Mouse (Mus musculus) thymus, adult 18-20 months (tissue): Measurements from ENCODE around the gene 4931429L15Rik.

Source experiments
- DNase-seq, 2 experiments: peaks; one replicate each; pipeline ENCODE4 v3.0.0; 2022; ENCODE audit warnings: mixed read lengths in 2 of 2

4931429L15Rik gene

DNA sequence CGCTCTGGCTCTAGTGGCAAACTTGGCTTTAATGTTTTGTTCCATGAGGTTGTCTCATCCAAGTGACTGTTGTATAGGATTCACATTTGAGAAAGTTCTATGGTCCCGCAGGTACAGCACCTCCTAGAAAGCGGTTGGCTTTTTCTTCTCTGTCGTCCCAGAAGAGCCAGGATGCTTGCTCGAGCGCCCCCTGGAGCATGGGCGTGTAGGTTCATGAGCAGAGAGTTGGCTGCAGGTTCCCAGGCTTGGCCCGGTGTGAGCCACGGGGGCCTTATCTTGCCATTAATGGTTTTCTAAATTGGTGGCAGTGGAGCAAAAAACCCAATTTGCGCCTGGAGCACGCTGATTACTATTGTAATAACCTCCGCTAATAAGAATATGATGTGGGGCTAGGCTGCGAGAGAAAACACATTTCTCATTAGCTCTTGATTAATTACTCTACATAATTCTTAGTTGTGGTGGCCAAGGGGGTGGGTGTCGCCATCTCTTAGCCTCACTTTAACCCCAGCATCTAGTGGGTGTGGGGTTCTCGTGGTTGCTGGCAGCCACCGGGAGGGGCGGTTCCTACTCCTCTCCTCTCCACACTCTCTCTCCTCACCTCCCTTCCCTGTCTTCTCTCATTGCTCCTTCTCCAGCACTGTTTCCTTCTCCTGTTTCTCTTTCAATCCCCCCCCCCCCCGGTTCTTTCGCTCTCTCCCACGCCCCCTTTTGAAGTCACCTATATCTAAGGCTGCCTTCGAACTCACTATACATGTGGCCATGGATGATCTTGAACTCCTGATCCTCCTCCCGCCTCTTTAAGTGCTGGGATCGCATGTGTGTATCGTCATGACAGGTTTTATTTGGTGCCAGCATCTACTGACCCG lies 8.2 kb upstream of the 4931429L15Rik start:
- no peak for DNase-seq

- no peak for DNase-seq
These were observed 7.1 kb upstream of the 4931429L15Rik start for GRCm38 (mm10) chr9:46326694-46327405.

GRCm38 (mm10) chr9:46320461-46320860 lies 675 bp upstream of the 4931429L15Rik start:
- no peak for DNase-seq

DNA sequence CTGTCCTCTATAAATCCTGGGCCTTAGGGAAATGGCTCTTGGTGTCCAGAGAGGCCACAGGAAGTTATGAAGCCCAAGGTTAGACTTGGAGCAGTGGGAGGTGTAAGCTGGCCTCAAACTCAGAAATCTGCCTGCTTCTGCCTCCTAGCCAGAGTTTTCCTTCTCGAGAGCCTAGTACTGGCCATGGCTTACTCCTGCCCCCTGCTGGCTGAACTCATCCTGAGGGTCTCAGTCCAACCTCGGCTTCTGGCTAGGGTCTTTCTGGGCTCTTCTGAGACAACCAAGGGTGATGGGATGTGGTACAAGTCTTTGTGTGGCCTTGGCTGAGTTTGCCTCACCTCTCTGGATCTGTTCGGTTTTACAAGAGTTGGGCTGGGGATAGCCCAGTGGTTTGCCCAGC lies 1.8 kb downstream of the 4931429L15Rik start:
- no peak for DNase-seq

DNA sequence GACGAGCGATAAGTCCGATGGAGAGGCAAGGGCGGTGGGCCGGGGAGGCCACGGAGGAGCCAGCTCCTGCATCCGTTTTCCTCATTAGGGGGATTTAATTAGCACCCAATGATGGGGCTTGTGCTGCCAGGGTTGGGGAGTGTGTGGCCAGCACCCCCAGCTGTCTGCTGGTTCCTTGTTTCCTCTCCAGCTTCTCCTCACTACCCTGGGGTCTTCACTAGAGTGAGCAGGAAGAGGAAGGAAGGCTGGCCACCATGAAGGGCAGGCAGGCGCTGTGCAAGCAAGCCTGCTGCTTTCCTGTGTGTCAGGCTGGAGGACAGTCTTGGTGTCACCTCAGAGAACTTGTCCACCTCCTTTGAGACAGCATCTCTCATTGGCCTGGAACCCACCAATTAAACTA lies 2.9 kb downstream of the 4931429L15Rik start:
- DNase-seq: no peak

DNA sequence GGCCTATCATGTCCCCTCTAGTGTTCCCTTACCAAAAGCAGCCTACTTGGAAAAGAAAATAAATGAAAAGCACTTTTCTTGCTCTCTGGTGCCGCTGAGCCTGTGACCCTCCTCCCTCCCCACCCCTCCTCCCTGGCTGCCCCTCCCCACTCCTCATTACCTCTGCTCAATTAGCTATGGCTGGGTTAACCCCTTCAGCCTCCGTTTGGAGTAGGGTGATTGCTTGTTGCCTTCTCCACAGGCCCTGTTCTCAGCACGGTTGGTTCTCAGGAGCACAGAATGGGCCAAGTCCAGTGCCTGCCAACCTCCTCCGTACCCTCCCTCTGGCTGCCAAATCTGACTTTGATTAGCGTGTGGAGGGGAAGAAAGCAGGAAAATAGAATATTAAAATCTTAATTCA lies 3.4 kb downstream of the 4931429L15Rik start:
- DNase-seq: no peak

DNA sequence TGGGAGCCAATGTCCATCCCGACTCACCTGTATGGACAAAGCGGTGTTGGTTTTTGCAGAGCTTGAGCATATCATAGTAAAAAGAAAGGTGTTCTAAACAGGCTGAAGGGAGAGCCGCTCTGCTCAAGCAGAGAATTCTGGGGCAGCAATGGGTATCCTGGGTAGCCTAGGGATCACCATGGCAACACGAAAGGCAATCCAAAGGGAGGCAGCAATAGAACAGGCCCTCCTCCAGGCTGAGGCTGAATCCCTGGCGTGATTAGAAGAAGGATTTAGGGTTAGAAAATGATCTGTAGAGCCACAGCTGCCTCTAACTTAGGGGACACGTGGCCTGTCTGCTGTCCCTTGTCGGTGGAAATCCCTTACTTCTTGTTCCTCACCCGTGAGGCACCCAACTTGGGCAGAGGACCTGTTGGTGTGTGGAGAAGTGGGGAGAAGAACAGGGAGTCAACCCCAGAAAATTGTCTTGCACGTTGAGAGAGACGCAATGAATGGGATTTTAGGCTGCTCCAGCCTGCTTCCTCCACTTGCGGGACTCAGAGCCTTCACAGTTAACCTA lies 3.9 kb downstream of the 4931429L15Rik start:
- no peak for DNase-seq

DNA sequence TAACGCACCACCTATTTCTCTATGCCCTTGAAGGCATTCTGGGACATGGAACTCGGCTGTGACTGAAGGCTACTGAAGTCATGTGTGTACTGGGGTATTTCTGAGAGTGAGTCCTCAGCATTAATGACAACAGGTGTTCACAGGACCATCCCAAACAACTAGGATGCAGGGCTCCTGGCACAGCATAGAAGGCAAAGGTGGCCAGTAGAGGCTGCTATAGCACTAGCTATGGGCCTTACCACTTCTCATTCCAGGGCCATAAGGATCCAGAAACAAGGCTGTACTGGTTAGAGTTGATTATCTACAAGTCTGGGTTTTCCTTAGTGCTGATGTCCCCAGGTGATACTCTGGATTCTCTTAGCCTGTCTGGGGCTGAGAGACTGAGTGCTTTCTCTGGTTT lies 4.9 kb downstream of the 4931429L15Rik start:
- no peak for DNase-seq

GRCm38 (mm10) chr9:46314507-46314906 lies 5.3 kb downstream of the 4931429L15Rik start:
- DNase-seq: peak; percentile 35 to 38

DNA sequence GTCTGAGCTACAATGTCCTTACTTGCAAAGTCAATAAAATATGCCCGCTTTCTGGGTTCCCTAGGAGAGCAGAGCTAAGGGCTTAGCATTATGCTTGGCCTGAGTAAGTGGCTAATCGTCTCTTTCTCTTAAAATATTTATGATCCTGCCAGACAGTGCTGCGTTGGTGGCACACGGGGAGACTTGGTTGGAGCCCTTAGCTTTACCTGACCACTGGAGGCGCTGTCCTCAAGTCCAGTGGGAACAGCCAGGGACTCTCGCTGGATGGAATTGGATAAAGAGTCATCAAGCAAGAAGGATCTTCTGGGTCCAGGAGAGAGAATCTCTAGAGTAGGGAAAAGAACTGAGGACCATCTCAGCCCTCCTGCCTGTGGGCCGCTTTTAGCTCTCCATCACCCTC lies 10.7 kb downstream of the 4931429L15Rik start:
- no peak for DNase-seq

DNA sequence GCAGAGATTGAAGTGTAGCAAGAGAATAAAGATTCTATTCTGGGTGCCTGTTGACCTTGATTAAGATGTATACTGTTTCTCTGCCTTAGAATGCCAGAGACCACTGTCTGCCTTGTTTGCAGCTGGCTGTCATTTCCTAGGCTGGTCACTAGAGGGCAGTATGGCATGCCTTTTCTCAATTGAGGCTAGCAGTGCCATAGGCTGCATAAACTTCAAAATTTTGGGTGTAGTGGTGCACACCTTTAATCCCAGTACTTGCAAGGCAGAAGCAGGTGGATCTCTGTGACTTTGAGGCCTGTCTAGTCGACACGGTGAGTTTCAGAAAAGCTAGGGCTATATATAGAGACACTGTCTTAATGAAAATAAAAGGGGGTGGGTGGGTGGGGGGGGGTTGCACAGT lies 17.6 kb downstream of the 4931429L15Rik start:
- peak in 1 of 2 experiments; percentile 14 for DNase-seq

- no peak for DNase-seq
These were observed 21.4 kb downstream of the 4931429L15Rik start for GRCm38 (mm10) chr9:46298381-46298780.

DNA sequence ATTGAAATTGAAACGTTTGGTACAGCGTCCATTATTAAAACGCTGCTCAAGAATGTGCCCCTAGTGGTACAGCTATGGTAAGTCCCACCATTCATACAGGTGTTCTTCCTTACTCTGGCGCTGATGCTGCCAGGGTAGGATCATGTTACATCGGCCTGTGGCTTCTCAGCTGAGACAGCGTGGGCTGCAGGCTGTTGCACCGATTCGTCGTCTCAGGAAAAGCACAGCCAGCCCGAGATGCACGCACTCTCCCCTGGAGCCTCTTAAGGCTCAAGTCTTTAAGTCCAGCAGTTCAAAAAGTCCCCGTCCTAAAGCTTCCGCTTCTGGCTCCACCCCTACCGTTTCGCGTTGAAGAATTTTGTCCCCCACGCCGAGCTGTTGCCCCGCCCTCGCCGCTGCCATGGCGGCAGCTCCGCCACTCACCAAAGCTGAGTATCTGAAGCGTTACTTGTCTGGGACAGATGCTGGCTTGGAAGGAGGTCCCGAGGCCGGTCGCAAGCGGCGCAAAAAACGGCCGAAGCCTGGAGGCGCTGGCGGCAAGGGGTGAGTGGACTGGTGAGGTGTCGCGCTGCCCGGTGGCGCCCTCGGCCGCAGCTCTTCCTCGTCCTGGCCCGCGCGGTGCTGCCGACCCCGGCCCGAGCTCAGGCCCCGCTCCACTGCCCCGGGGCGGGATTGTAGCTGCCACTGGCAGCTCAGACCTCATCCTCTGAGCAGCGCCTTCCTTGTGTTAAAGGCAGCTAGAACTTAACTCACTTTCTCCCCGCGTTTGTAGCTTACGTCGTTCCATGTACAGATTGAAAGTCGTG lies 37.0 kb downstream of the 4931429L15Rik start, which contains the start of gene Bud13:
Gene Bud13 (plus strand): TSS at position 378 of the 806 bp plus-strand sequence.
- DNase-seq: peak; percentile 83 to 88

DNA sequence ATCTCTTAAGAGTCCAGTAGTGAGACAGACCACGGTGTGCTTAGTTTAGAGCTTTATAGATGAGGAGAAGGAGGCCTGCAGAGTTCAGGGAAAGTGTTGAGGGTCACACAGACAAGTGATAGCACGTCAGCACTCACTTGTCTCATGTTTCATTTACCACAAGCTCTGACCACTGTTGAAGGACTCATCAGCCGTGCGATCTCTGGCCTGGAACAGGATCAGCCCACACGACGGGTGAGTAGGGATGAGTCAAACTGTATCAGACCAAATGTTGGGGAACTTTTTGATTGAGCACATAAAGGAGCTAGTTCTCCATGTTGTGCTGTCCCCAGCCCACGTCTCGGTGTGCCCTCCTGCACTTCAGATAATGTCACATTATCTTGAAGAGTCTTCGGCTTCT lies 45.3 kb downstream of the 4931429L15Rik start:
- no peak for DNase-seq

- peak; percentile 82 to 86 for DNase-seq
These were observed 46.9 kb downstream of the 4931429L15Rik start, which contains the start of gene Zpr1 for GRCm38 (mm10) chr9:46272677-46273454. Gene Zpr1, plus strand, starts transcription at chr9:46273064.

DNA sequence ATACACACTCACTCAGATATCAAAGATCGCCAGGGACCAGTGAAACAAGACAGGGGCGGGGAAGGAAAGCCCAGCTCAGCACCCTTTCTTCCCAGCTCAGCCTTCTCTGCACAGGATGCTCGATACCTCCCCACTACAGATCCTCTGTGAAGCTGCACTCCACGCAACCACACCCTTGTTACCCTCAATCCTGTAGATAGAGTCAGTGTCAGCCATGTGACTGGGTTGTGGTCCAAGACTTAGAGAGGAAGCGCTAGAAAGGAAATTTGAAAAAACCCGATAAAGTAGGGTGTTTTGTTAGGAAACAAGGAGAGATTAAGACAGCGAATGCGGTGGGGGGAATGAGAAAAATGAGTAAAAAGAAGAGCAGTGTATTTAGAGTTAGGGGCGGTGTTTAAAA lies 47.7 kb downstream of the 4931429L15Rik start:
- DNase-seq: peak in 1 of 2 experiments; percentile 28

- DNase-seq: no peak
These were observed 49.0 kb downstream of the 4931429L15Rik start for GRCm38 (mm10) chr9:46270782-46271181.

DNA sequence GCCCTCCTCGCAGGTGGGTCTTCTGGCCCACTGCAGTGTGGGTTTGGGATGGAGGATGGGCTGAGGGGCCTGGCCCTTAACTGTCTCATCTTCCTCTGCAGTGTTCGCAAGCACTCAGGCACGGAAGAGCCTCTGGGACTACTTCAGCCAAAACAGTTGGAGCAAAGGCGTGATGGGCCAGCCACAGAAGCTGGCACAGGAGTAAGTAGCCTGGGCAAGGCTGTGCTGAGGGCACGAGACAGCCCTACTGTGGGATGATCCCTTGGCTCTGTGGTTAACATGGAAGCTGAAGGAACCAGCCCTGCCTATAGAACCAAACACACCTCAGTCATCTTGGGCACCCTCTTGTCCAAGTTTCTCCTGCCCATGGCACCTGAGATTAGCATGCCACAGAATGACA lies 50.7 kb downstream of the 4931429L15Rik start:
- DNase-seq: no peak

- no peak for DNase-seq
These were observed 51.4 kb downstream of the 4931429L15Rik start, which contains the start of gene Apoa5 for GRCm38 (mm10) chr9:46268343-46268873. Gene Apoa5, plus strand, starts transcription at chr9:46268633.

DNA sequence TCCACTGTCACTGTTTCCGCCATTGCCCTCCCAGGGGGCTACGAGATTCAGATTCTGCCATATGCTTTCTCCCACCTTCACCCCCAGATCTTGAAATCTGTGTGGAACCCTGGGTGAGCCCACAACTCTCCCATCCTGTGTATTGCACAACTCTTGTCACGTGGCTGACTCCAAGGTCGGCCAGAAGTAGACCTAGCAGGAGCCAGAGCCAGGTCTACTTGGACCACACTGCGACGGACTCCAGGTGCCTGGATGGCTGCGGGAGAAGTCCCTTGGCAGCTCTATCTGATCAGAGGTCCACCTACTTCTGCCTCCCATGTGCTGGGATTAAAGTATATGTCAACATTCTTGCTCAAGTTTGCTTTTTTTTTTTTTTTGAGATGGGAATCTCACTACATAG lies 58.7 kb downstream of the 4931429L15Rik start:
- no peak for DNase-seq

DNA sequence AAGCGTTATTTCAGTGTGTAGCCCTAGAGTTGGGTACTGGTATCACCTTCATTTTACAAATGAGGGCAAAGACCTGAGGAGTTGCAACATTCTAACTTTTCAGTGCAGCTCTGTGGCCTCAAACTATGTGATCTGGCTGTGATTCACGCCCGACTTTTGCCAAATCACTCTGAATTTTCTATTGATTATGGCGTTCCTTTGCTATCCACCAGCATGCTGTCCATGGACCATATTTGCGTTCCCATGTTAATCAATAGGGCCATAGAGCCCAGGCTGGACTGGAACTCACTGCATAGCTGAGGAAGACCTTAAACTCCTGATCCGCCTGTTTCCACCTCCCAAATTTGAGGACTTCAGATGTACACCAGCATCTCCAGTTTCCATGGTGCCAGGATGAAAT lies 60.7 kb downstream of the 4931429L15Rik start:
- no peak for DNase-seq
